Mouse (Mus musculus): ENCODE measurements around the gene Tex22.

DNA sequence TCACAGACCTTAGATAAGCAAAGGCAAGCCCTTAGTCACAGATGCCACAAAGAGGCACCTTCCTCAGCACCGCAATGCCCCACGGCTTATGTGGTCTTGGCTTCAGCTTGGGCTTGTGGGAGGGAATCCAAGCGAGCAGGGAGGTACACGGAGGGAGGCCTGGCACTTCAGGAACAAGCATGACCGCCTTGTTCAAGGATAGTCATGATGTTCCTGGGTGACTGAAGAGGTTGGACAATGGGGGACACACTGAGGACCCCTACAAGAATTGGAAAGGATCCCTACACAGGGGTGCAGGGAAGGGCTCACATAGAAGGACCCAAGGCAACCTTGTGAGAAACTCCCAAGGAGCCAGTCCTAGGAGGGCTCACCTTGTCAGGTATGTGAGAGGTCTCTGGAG is 22.7 kb downstream of the Tex22 start:
- TF ChIP-seq CTCF (IDR thresholded peaks at IDR 0.05; ENCODE audit: low read depth) = no peak
- no peak for TF ChIP-seq EP300 (IDR thresholded peaks at IDR 0.05; ENCODE audit: low read depth)
